Mouse (Mus musculus) liver, embryonic 13.5 days (tissue): Measurements from ENCODE around the gene Sh3gl2. TPM values are rescaled to one million over a fixed set of nuclear protein-coding genes. Genes with fewer than 3 reads are reported as not detected.

Source experiments
- ATAC-seq: fragments of 200-750 bp; cut with Nextera tagmentation; 2 replicates; pipeline ENCODE4 v1.8.0; 2017; ENCODE audit warnings: low read depth, mild to moderate bottlenecking, moderate number of reproducible peaks, moderate library complexity
- DNase-seq: peaks from one replicate; pipeline ENCODE4 v3.0.0; 2022
- H3K27ac ChIP-seq: fragments of 300-500 bp; sonication (generic); 2 replicates; pipeline ENCODE4 v1.5.1; 2015; ENCODE audit warnings: moderate library complexity, mild to moderate bottlenecking, inconsistent platforms
- H3K27me3 ChIP-seq: fragments of 300-500 bp; sonication (generic); 2 replicates; pipeline ENCODE4 v1.6.1; 2015; ENCODE audit warnings: mild to moderate bottlenecking, inconsistent platforms
- H3K36me3 ChIP-seq: fragments of 300-500 bp; sonication (generic); 2 replicates; pipeline ENCODE4 v1.6.1; 2015; ENCODE audit warnings: mild to moderate bottlenecking, inconsistent platforms
- H3K4me1 ChIP-seq: fragments of 300-500 bp; sonication (generic); replicated peaks from 2 replicates; pipeline ENCODE4 v1.6.1; 2015; ENCODE audit warnings: inconsistent platforms
- H3K4me2 ChIP-seq: fragments of 300-500 bp; sonication (generic); 2 replicates; pipeline ENCODE4 v1.6.1; 2015; ENCODE audit warnings: inconsistent platforms, mild to moderate bottlenecking, moderate library complexity
- H3K4me3 ChIP-seq: fragments of 300-500 bp; sonication (generic); replicated peaks from 2 replicates; pipeline ENCODE4 v1.5.1; 2015; ENCODE audit warnings: mild to moderate bottlenecking, inconsistent platforms
- H3K9ac ChIP-seq: fragments of 300-500 bp; sonication (generic); 2 replicates; pipeline ENCODE4 v1.6.1; 2015; ENCODE audit warnings: mild to moderate bottlenecking, inconsistent platforms
- H3K9me3 ChIP-seq: fragments of 300-500 bp; sonication (generic); replicated peaks from 2 replicates; pipeline ENCODE4 v1.6.1; 2016; ENCODE audit warnings: inconsistent platforms
- WGBS: fragments of 180-500 bp; shearing (Covaris S2); methylation state at CpG from one replicate; pipeline ENCODE4 v1.1.7; 2015; ENCODE audit not compliant: insufficient replicate concordance; 5-methylcytosine and 5-hydroxymethylcytosine counted together
- polyA plus RNA-seq: library from polyadenylated mRNA; unstranded; fragments of >200 nt; fragmentation: Nextera tagmentation; extraction: Ambion mirVana; gene quantifications from 2 replicates; pipeline ENCODE4 v1.2.1, GENCODE M21; 2015

The Sh3gl2 gene
- polyA plus RNA-seq, 1 experiment from 2014 or later = 0.06 TPM

DNA sequence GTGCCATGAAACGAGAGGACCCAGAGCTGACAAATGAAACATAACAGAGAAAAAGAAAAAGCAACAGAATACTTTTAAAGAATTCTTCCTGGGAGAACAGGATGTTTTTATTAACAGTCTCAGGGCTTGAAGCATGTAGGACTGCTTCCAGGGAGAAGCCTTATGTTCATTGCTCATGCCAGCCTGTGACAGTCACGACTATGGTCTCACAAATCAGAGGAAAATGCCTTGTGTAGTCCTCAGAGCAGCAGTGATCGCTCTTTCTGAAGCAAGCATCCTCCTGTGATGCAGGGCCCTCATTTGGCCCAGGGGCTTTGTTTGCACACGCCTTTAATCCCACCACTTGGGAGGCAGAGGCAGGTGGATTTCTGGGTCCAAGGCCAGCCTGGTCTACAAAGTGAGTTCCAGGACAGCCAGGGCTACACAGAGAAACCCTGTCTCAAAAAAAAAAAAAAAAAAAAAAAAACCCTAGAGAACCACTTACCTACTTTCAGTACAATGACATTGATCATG lies 129.8 kb downstream of the Sh3gl2 start:
- Histone ChIP-seq H3K27me3 (no peaks in the 10 kb centered on the region), H3K9me3 (no peaks in the 10 kb centered on the region)

DNA sequence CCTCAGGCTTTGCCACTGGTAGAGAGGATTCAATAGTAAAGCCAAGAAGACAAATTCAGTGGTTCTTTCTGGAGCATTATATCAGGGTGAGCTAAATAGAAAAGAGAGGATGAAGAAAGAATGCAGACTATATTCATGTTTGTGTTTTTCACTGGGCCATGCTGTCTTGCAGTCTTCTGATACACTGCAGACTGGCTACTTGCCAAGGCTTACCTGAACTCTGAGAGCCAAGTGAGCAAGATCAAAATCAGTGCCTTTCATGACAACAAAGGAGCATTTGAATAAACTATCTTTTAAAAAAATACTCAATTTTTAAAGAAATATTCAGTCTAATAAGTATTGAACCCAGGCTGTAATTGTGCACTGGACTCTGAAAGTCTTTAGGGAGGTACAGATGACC lies 131.4 kb downstream of the Sh3gl2 start:
- H3K27ac ChIP-seq = no peak overlapping the region
- no peak overlapping the region for H3K4me3 ChIP-seq
- DNase-seq (no peak), ATAC-seq (no peak)
- no peaks in the 10 kb centered on the region for H3K9me3 ChIP-seq
- H3K36me3 ChIP-seq = no peaks in the 10 kb centered on the region
- H3K9ac ChIP-seq = no peak overlapping the region
- H3K4me2 ChIP-seq = no peak overlapping the region
- H3K27me3 ChIP-seq = no peaks in the 10 kb centered on the region
- no peaks in the 10 kb centered on the region for H3K4me1 ChIP-seq

More for the DNA sequence above, 129.8 kb downstream of the Sh3gl2 start:
- DNase-seq = no peak
- no peak overlapping the region for H3K27ac ChIP-seq
- WGBS = 48% methylated on average over 4 of the region's 4 CpGs
- H3K4me1 ChIP-seq = no peaks in the 10 kb centered on the region
- no peak overlapping the region for H3K9ac ChIP-seq
- H3K4me3 ChIP-seq = no peak overlapping the region
- H3K4me2 ChIP-seq = no peak overlapping the region
- H3K36me3 ChIP-seq = no peaks in the 10 kb centered on the region
- no peak for ATAC-seq

DNA sequence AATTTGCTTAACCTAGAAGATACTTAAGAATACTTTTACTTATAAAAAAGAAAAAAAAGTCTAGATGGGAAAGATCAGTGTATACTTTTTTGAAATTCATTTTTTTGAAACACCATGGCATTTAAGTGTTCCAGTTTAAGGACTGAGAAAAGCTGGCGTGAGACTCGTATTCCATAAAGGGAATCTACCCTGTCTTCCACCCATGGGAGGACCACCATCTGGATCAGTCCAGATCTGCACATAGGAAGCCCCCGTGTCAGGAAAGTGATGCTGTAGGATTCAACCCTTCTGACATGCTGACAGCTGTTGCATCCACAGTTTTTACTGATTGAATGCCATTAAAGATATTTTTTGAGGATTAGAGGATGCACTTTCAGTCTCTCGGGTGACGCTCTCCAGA lies 134.2 kb downstream of the Sh3gl2 start:
- Histone ChIP-seq H3K4me3 (no peak overlapping the region), H3K4me1 (no peaks in the 10 kb centered on the region), H3K27ac (no peak overlapping the region), H3K4me2 (no peak overlapping the region), H3K36me3 (no peaks in the 10 kb centered on the region), H3K27me3 (no peaks in the 10 kb centered on the region), H3K9ac (no peak overlapping the region), H3K9me3 (no peaks in the 10 kb centered on the region)
- DNase-seq (no peak), ATAC-seq (no peak)
- 72% methylated on average over 5 of the region's 5 CpGs for WGBS

DNA sequence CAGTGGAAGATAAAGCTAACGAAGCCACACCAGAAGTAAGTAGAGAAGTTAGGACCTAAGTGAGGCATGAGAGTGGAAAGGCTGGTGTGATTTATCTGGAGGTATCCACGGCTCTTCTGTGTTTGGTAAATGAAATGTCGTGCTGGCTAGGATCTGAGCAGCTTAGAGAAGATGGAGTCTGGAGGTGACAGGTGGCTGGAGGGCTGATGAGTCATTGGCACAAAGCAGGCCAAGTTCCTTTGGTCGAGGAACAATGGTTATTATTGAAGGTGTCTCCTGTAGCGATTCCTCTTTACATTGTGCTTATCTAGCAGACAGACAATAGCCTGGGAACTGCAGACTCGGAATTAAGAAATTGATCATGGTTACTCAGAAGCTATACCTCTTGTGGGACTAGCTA lies 135.8 kb downstream of the Sh3gl2 start:
- H3K4me1 ChIP-seq = no peaks in the 10 kb centered on the region
- DNase-seq = no peak
- H3K27me3 ChIP-seq = no peaks in the 10 kb centered on the region
- no peaks in the 10 kb centered on the region for H3K9me3 ChIP-seq
- no peaks in the 10 kb centered on the region for H3K36me3 ChIP-seq
- no peak overlapping the region for H3K27ac ChIP-seq
- H3K4me3 ChIP-seq = no peak overlapping the region
- ATAC-seq = no peak
- no peak overlapping the region for H3K9ac ChIP-seq
- H3K4me2 ChIP-seq = no peak overlapping the region
- 56% methylated on average over 6 of the region's 6 CpGs for WGBS

GRCm38 (mm10) chr4:85345911-85346310 lies 141.0 kb downstream of the Sh3gl2 start:
- H3K9me3 ChIP-seq = no peaks in the 10 kb centered on the region
- DNase-seq (no peak), ATAC-seq (no peak)
- H3K4me1 ChIP-seq = no peaks in the 10 kb centered on the region
- no peaks in the 10 kb centered on the region for H3K27me3 ChIP-seq
- H3K27ac ChIP-seq = no peak overlapping the region
- no peaks in the 10 kb centered on the region for H3K36me3 ChIP-seq
- H3K9ac ChIP-seq = no peak overlapping the region
- no peak overlapping the region for H3K4me3 ChIP-seq
- 73% methylated on average over 6 of the region's 6 CpGs for WGBS
- H3K4me2 ChIP-seq = no peak overlapping the region

DNA sequence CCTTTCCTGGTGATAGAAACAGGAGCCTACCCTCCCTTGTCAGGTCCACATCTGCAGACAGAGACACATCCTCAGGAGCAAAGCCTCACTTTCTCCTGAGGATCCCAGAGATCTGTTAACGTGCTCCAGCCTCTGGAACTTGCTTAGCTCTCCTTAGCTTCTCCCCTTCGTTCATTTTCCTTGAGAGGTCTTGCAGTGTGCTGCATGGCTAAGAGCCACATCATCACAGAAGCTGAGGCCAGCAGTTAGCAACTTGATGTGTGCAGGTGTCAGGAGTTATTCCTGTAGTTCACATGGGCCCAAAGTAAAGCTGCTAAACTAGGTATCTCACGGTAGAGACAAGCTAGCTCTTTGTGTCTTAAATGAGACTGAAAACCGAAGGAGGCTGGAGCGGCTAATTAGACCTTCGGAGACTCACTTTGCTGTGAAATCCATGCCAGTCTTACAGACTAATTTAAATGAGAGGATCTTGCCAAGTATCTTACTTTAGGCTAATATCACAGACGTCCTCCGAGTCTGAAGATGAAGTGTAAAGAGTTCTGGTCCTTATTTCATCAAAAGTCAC lies 143.2 kb downstream of the Sh3gl2 start:
- H3K27ac ChIP-seq = no peak overlapping the region
- H3K4me1 ChIP-seq = no peaks in the 10 kb centered on the region
- no peaks in the 10 kb centered on the region for H3K9me3 ChIP-seq
- no peak overlapping the region for H3K4me3 ChIP-seq
- no peak overlapping the region for H3K9ac ChIP-seq
- WGBS = 65% methylated on average over 8 of the region's 8 CpGs
- H3K27me3 ChIP-seq = no peaks in the 10 kb centered on the region
- no peak for DNase-seq
- H3K36me3 ChIP-seq = no peaks in the 10 kb centered on the region
- ATAC-seq = no peak
- H3K4me2 ChIP-seq = no peak overlapping the region

DNA sequence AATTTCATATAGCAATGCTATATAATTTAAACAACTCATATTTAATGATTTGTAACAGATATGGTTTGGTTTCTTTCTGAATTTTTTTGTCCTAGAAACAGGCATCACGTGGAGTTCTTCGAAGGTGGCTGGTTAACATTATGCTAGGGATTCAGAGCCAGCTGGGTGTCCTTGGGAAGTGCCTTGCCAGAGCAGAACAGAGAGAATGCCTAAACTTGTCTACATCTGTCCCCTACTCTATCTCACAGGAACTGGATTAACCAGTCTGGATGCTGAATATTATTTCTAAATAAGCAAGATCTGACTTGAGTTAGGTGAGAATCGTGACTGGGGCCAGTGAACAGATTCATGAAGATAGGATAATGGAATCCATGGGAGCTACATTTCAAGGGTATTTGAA lies 157.7 kb downstream of the Sh3gl2 start:
- Histone ChIP-seq H3K27ac (no peak overlapping the region), H3K4me3 (no peak overlapping the region), H3K9me3 (no peaks in the 10 kb centered on the region), H3K4me1 (no peaks in the 10 kb centered on the region), H3K27me3 (no peaks in the 10 kb centered on the region), H3K36me3 (no peaks in the 10 kb centered on the region), H3K9ac (no peak overlapping the region), H3K4me2 (no peak overlapping the region)
- 68% methylated on average over 3 of the region's 3 CpGs for WGBS
- DNase-seq (no peak), ATAC-seq (no peak)

GRCm38 (mm10) chr4:85363205-85363604 lies 158.3 kb downstream of the Sh3gl2 start:
- Histone ChIP-seq H3K4me1 (no peaks in the 10 kb centered on the region), H3K4me2 (no peak overlapping the region)
- DNase-seq = no peak

GRCm38 (mm10) chr4:85371036-85371435 lies 166.1 kb downstream of the Sh3gl2 start:
- Histone ChIP-seq H3K4me3 (no peak overlapping the region), H3K9me3 (no peaks in the 10 kb centered on the region), H3K36me3 (no peaks in the 10 kb centered on the region), H3K4me1 (no peaks in the 10 kb centered on the region), H3K27me3 (no peaks in the 10 kb centered on the region), H3K27ac (no peak overlapping the region), H3K4me2 (no peak overlapping the region), H3K9ac (no peak overlapping the region)
- no peak for DNase-seq
- WGBS = 59% methylated on average over 6 of the region's 6 CpGs
- no peak for ATAC-seq

More at GRCm38 (mm10) chr4:85363205-85363604, 158.3 kb downstream of the Sh3gl2 start:
- H3K9ac ChIP-seq = no peak overlapping the region
- H3K36me3 ChIP-seq = no peaks in the 10 kb centered on the region
- H3K27me3 ChIP-seq = no peaks in the 10 kb centered on the region
- ATAC-seq = no peak
- no peak overlapping the region for H3K27ac ChIP-seq
- WGBS = 72% methylated on average over 4 of the region's 4 CpGs
- H3K4me3 ChIP-seq = no peak overlapping the region
- H3K9me3 ChIP-seq = no peaks in the 10 kb centered on the region

GRCm38 (mm10) chr4:85374801-85375200 lies 169.9 kb downstream of the Sh3gl2 start:
- no peaks in the 10 kb centered on the region for H3K36me3 ChIP-seq
- ATAC-seq (no peak), DNase-seq (no peak)
- no peak overlapping the region for H3K27ac ChIP-seq
- H3K9ac ChIP-seq = no peak overlapping the region
- no peaks in the 10 kb centered on the region for H3K9me3 ChIP-seq
- no peak overlapping the region for H3K4me3 ChIP-seq
- no peaks in the 10 kb centered on the region for H3K27me3 ChIP-seq
- H3K4me1 ChIP-seq = no peaks in the 10 kb centered on the region
- no peak overlapping the region for H3K4me2 ChIP-seq
- 67% methylated on average over 4 of the region's 4 CpGs for whole genome bisulfite sequencing

DNA sequence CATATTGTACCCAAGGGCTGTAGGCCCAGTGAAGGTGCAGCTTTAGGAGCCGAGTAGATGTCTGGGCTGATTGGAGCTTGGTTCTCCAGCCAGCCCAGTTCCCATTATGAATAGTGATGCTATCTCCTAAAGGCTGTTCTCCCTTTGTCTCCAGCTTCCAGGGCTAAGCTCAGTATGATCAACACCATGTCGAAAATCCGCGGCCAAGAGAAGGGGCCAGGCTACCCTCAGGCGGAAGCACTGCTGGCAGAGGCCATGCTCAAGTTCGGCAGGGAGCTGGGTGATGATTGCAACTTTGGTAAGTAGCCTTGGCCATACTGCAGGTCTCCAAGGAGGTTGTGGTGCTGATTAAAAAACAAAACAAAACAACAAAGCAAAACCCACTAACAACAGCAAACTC lies 171.3 kb downstream of the Sh3gl2 start:
- DNase-seq (no peak), ATAC-seq (no peak)
- WGBS = 69% methylated on average over 6 of the region's 6 CpGs
- Histone ChIP-seq H3K4me2 (no peak overlapping the region), H3K27me3 (no peaks in the 10 kb centered on the region), H3K4me1 (no peaks in the 10 kb centered on the region), H3K9me3 (no peaks in the 10 kb centered on the region), H3K36me3 (no peaks in the 10 kb centered on the region), H3K9ac (no peak overlapping the region), H3K4me3 (no peak overlapping the region), H3K27ac (no peak overlapping the region)

DNA sequence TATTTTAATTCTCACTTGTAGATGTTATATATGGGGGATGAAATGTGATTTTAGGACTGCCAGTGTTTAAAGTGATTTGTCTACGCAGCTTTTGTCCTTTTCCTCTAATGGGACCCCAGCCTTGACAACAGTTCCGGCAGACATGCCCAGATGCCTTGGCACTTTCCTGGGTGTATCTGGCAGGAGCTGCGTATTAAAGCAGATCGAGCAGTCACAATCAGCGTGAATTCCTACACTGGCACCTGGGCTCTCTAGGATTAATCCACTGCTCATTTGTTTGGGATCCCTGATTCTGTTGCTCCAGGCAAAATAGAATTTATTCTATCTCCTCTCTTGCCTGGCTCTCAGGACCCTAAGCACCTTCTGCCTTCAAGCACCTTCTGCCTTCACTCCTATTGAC lies 171.7 kb downstream of the Sh3gl2 start:
- Histone ChIP-seq H3K9me3 (no peaks in the 10 kb centered on the region), H3K27ac (no peak overlapping the region), H3K4me3 (no peak overlapping the region), H3K36me3 (no peaks in the 10 kb centered on the region), H3K4me1 (no peaks in the 10 kb centered on the region), H3K9ac (no peak overlapping the region), H3K27me3 (no peaks in the 10 kb centered on the region), H3K4me2 (no peak overlapping the region)
- 80% methylated on average over 5 of the region's 5 CpGs for WGBS
- no peak for DNase-seq
- ATAC-seq = no peak
